Mouse (Mus musculus) embryonic stem cell, embryonic (primary cell): ENCODE measurements around the gene Eml3.

Experiments used
- CTCF ChIA-PET, 4 experiments: fragments of 300-600 bp in 2 of 4; fragments of 350-600 bp in 2 of 4; sonication (Branson Sonifier 250); formaldehyde crosslinking; loops; one replicate each; lab custom pipeline; 2022; ENCODE audit warnings: inconsistent platforms in 2 of 4; lab: Charles Lee
- POLR2A ChIA-PET, 4 experiments: fragments of 300-600 bp in 2 of 4; fragments of 350-600 bp in 2 of 4; sonication (Branson Sonifier 250); formaldehyde crosslinking; loops; one replicate each; lab custom pipeline; 2022; ENCODE audit warnings: antibody characterized with exemption in 4 of 4, inconsistent platforms in 1 of 4; lab: Charles Lee

Gene Eml3

GRCm38 (mm10) chr19:8930117-8930516 lies 765 bp downstream of the Eml3 start:
- ChIA-PET CTCF (interaction anchor here in 1 of 4 experiments (1.5 kb wide), 1 partner anchor 9 kb away, joined by 3 read pairs; no protein-coding TSS in a partner anchor), POLR2A (interaction anchor here (0.6 to 16.7 kb wide), 38 partner anchors 10 to 1196 kb away, joined by 3 to 191 read pairs (median 5); partner anchors contain the start of genes Mta2 (in 3 of the 4), 1810009A15Rik (in 2 of the 4), B3gat3 (in 2 of the 4) and Eef1g (in 2 of the 4))

- POLR2A ChIA-PET, result interaction anchor here (0.6 to 16.7 kb wide), 35 partner anchors 9 to 1196 kb away, joined by 3 to 191 read pairs (median 4); partner anchors contain the start of genes Mta2 (in 3 of the 4), 1810009A15Rik (in 2 of the 4), B3gat3 (in 2 of the 4) and Eef1g (in 2 of the 4)
- CTCF ChIA-PET, result interaction anchor here in 1 of 4 experiments (0.5 kb wide), 1 partner anchor 28 kb away, joined by 4 read pairs; no protein-coding TSS in a partner anchor
Observed at GRCm38 (mm10) chr19:8930771-8931170, 1.4 kb downstream of the Eml3 start.

- CTCF ChIA-PET, result interaction anchor here in 1 of 4 experiments (0.6 to 1.1 kb wide), 2 partner anchors 9 to 146 kb away, joined by 3 read pairs; no protein-coding TSS in a partner anchor
- POLR2A ChIA-PET, result interaction anchor here in 3 of 4 experiments (0.6 to 2.8 kb wide), 20 partner anchors 9 to 1097 kb away, joined by 3 to 18 read pairs (median 4); partner anchors contain the start of genes 1810009A15Rik (in 2 of the 3), Eef1g (in 2 of the 3), Gm49416 (in 2 of the 3) and Tut1 (in 2 of the 3)
Observed at GRCm38 (mm10) chr19:8936736-8937135, 7.4 kb downstream of the Eml3 start.

- POLR2A ChIA-PET, result interaction anchor here in 3 of 4 experiments (0.6 to 11.3 kb wide), 60 partner anchors 10 to 1330 kb away, joined by 3 to 201 read pairs (median 6); partner anchors contain the start of genes 1810009A15Rik (in 3 of the 3), B3gat3 (in 3 of the 3), Gm49416 (in 3 of the 3) and Tut1 (in 3 of the 3)
- CTCF ChIA-PET, result interaction anchor here in 1 of 4 experiments (0.7 kb wide), 1 partner anchor 1121 kb away, joined by 4 read pairs; no protein-coding TSS in a partner anchor
Observed at GRCm38 (mm10) chr19:8940526-8941133, 11.3 kb downstream of the Eml3 start.

- ChIA-PET CTCF (interaction anchor here in 1 of 4 experiments (0.6 to 1.3 kb wide), 3 partner anchors 12 to 221 kb away, joined by 3 to 7 read pairs (median 5); partner anchors contain the start of genes Eml3 and Rom1), POLR2A (interaction anchor here (0.7 to 11.3 kb wide), 85 partner anchors 9 to 1207 kb away, joined by 3 to 201 read pairs (median 6); partner anchors contain the start of genes Tut1 (in 4 of the 4), 1810009A15Rik (in 3 of the 4), B3gat3 (in 3 of the 4) and Eef1g (in 3 of the 4))
Observed at GRCm38 (mm10) chr19:8941136-8941514, 11.8 kb downstream of the Eml3 start.

GRCm38 (mm10) chr19:8941515-8942217 lies 12.3 kb downstream of the Eml3 start, which contains the start of gene Mta2:
Gene Mta2, plus strand, starts transcription at chr19:8941875.
- CTCF ChIA-PET, result interaction anchor here in 3 of 4 experiments (0.6 to 1.3 kb wide), 6 partner anchors 12 to 1587 kb away, joined by 3 to 7 read pairs (median 4); partner anchors contain the start of genes Eml3 (in 1 of the 3) and Rom1 (in 1 of the 3)

GRCm38 (mm10) chr19:8942276-8942964 lies 13.1 kb downstream of the Eml3 start:
- POLR2A ChIA-PET, result interaction anchor here (0.6 to 11.3 kb wide), 93 partner anchors 8 to 229 kb away, joined by 3 to 201 read pairs (median 6); partner anchors contain the start of genes Tut1 (in 4 of the 4), 1810009A15Rik (in 3 of the 4), B3gat3 (in 3 of the 4) and Eef1g (in 3 of the 4)
- CTCF ChIA-PET, result interaction anchor here in 2 of 4 experiments (0.6 to 1.3 kb wide), 3 partner anchors 13 to 50 kb away, joined by 3 to 7 read pairs (median 5); partner anchors contain the start of genes Eml3 (in 1 of the 2) and Rom1 (in 1 of the 2)

More at GRCm38 (mm10) chr19:8941515-8942217, 12.3 kb downstream of the Eml3 start, which contains the start of gene Mta2:
- POLR2A ChIA-PET, result interaction anchor here (0.6 to 11.3 kb wide), 109 partner anchors 9 to 1206 kb away, joined by 3 to 201 read pairs (median 6); partner anchors contain the start of genes Tut1 (in 4 of the 4), 1810009A15Rik (in 3 of the 4), B3gat3 (in 3 of the 4) and Eef1g (in 3 of the 4)

GRCm38 (mm10) chr19:8943047-8943446 lies 13.7 kb downstream of the Eml3 start:
- ChIA-PET POLR2A (interaction anchor here (0.6 to 11.3 kb wide), 36 partner anchors 10 to 1812 kb away, joined by 3 to 201 read pairs (median 4); partner anchors contain the start of genes Tut1 (in 4 of the 4), B3gat3 (in 3 of the 4), Eef1g (in 2 of the 4) and 1700092M07Rik (in 1 of the 4)), CTCF (no interaction called here)

- POLR2A ChIA-PET, result interaction anchor here in 3 of 4 experiments (0.6 to 11.3 kb wide), 31 partner anchors 9 to 1970 kb away, joined by 3 to 201 read pairs (median 5); partner anchors contain the start of genes Eef1g (in 3 of the 3), Tut1 (in 3 of the 3), B3gat3 (in 2 of the 3) and 1810009A15Rik (in 1 of the 3)
- CTCF ChIA-PET, result interaction anchor here in 1 of 4 experiments (0.9 kb wide), 1 partner anchor 226 kb away, joined by 3 read pairs; no protein-coding TSS in a partner anchor
Observed at GRCm38 (mm10) chr19:8944062-8944461, 14.7 kb downstream of the Eml3 start.

GRCm38 (mm10) chr19:8944750-8945149 lies 15.4 kb downstream of the Eml3 start:
- POLR2A ChIA-PET, result interaction anchor here in 3 of 4 experiments (0.7 to 11.3 kb wide), 32 partner anchors 8 to 170 kb away, joined by 3 to 201 read pairs (median 5); partner anchors contain the start of genes Eef1g (in 3 of the 3), Tut1 (in 3 of the 3), B3gat3 (in 2 of the 3) and 1810009A15Rik (in 1 of the 3)
- CTCF ChIA-PET, result interaction anchor here in 1 of 4 experiments (0.9 kb wide), 1 partner anchor 226 kb away, joined by 3 read pairs; no protein-coding TSS in a partner anchor

- ChIA-PET CTCF (interaction anchor here in 1 of 4 experiments (0.6 kb wide), 1 partner anchor 8 kb away, joined by 3 read pairs; no protein-coding TSS in a partner anchor), POLR2A (interaction anchor here (0.6 to 11.3 kb wide), 44 partner anchors 8 to 232 kb away, joined by 3 to 201 read pairs (median 4); partner anchors contain the start of genes 1810009A15Rik (in 3 of the 4), Eef1g (in 3 of the 4), Gm49416 (in 3 of the 4) and Tut1 (in 3 of the 4))
Observed at GRCm38 (mm10) chr19:8945251-8945650, 15.9 kb downstream of the Eml3 start.

GRCm38 (mm10) chr19:8946929-8947328 lies 17.6 kb downstream of the Eml3 start:
- CTCF ChIA-PET, result no interaction called here

GRCm38 (mm10) chr19:8950190-8950589 lies 20.8 kb downstream of the Eml3 start:
- ChIA-PET CTCF (no interaction called here), POLR2A (interaction anchor here in 2 of 4 experiments (0.8 to 13.6 kb wide), 19 partner anchors 8 to 227 kb away, joined by 3 to 424 read pairs (median 4); partner anchors contain the start of genes Eef1g (in 2 of the 2), Mta2 (in 2 of the 2), Slc3a2 (in 2 of the 2) and Ubxn1 (in 2 of the 2))

More at GRCm38 (mm10) chr19:8946929-8947328, 17.6 kb downstream of the Eml3 start:
- POLR2A ChIA-PET, result interaction anchor here (0.7 to 11.3 kb wide), 18 partner anchors 11 to 292 kb away, joined by 3 to 201 read pairs (median 4); partner anchors contain the start of genes 1810009A15Rik (in 3 of the 4), Gm49416 (in 3 of the 4), B3gat3 (in 2 of the 4) and Eef1g (in 2 of the 4)

GRCm38 (mm10) chr19:8952241-8952640 lies 22.9 kb downstream of the Eml3 start:
- CTCF ChIA-PET, result interaction anchor here in 2 of 4 experiments (0.6 to 2.2 kb wide), 2 partner anchors 234 kb away, joined by 5 to 8 read pairs; no protein-coding TSS in a partner anchor
- POLR2A ChIA-PET, result interaction anchor here (0.6 to 13.6 kb wide), 54 partner anchors 8 to 239 kb away, joined by 3 to 424 read pairs (median 10); partner anchors contain the start of genes Mta2 (in 4 of the 4), Eml3 (in 3 of the 4), Rom1 (in 3 of the 4) and 1810009A15Rik (in 2 of the 4)
